Mouse (Mus musculus): ENCODE measurements around the gene Rnaset2a. TPM values are rescaled to one million over a fixed set of nuclear protein-coding genes. Genes with fewer than 3 reads are reported as not detected.
"Not testable (repeated sequence)": the region's sequence is repeated elsewhere in the genome, so short reads cannot be mapped to it uniquely, and the experiment has no call there.

Rnaset2a gene
- 39.0 and 39.6 TPM in 2 replicates for polyA plus RNA-seq (2015; fragmentation: Nextera tagmentation; extraction: Ambion mirVana)

DNA sequence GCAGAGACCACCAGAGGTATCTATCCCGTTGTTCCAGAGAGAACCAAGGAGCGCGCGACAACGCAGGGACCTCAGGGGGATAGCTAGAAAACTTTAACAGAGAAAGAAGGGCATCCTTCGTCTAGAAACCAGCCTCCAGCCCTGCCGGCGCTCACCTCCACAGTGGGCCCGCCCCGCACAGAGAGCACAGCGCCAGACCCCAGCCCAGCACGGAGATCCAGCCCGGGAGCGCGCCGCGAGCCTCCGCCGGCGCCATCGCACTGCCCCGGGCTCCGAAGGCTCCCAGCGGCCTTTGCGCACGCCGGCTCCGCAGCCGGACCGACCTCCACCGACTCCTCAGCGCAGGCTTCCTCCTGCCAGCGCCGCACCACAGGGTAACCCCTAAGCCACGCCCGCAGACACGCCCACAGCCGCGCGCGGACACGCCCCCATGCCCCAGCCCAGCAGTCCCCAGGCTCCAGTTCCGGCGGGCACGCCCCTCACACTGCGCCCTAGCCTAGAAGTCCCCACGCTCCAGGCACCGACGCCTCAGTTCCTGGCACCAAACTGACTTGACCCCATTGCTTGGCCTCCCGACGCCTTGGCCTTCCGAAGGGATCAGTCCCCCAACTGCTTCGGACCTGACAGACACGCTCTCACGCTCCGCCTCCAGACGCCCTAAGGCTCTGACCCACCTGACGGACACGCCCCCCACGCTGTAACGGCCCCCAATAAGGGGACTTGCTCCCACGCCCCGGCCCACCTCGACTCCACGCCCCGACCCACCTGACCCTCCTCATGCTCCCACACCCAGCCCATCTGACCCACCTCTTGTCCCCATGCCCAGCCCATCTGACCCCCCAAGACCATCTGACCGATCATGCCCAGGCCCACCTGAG, at the start of gene Rnaset2a, which contains the start of gene Gm49673:
TSS of gene Rnaset2a (minus strand) at position 659 of the 878 bp plus-strand sequence.
TSS of gene Gm49673 (minus strand) at position 350 of the 878 bp plus-strand sequence.
- Histone ChIP-seq H3K4me2 (ENCODE audit: low read depth, low read length) (peak within 1 kb of the TSS; percentile 40), H3K9ac (ENCODE audit: low read depth, low read length) (peak within 1 kb of the TSS; percentile 73), H3K4me3 (ENCODE audit: low read length) (peak within 1 kb of the TSS; percentile 56)
- peak; percentile 99 for ATAC-seq
- under 1% methylated on average over 38 of the region's 67 CpGs for WGBS
- not testable (repeated sequence) for H3K9me3 ChIP-seq (ENCODE audit: control insufficient read depth, low read length); H3K27ac ChIP-seq (ENCODE audit: low read length); H3K27me3 ChIP-seq (replicated peaks; ENCODE audit: control insufficient read depth, insufficient read depth, low read length); H3K36me3 ChIP-seq (ENCODE audit: control insufficient read depth, insufficient read depth, low read length); H3K4me1 ChIP-seq (ENCODE audit: control insufficient read depth, insufficient read depth, low read length)

DNA sequence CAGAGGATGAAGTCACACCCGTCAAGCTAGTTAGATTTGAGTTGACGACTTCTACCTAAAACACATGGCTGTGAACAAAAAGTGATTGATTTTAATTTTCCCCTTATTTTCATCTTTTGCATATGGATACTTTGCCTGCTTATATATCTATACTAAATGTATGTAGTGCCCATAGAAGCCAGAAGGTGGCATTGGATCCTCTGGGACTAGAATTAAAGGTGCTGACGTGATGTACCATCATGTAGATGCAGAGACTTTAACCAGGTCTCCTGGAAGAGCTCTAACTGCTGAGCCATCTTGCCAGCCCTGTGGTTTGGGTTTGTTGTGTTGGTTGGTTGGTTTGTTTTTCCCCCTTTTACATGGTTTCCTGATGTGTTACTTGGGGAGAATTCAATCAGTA, 49.8 kb upstream of the Rnaset2a start:
- 68% methylated on average over 3 of the region's 3 CpGs for WGBS
- H3K36me3 ChIP-seq (ENCODE audit: control insufficient read depth, insufficient read depth, low read length) = no peaks in the 10 kb centered on the region
- no peak overlapping the region for H3K9ac ChIP-seq (ENCODE audit: low read depth, low read length)
- H3K27me3 ChIP-seq (replicated peaks; ENCODE audit: control insufficient read depth, insufficient read depth, low read length) = no peaks in the 10 kb centered on the region
- H3K9me3 ChIP-seq (ENCODE audit: control insufficient read depth, low read length) = no peaks in the 10 kb centered on the region
- no peak overlapping the region for H3K4me2 ChIP-seq (ENCODE audit: low read depth, low read length)
- no peaks in the 10 kb centered on the region for H3K4me1 ChIP-seq (ENCODE audit: control insufficient read depth, insufficient read depth, low read length)
- no peak overlapping the region for H3K27ac ChIP-seq (ENCODE audit: low read length)
- ATAC-seq = no peak
- H3K4me3 ChIP-seq (ENCODE audit: low read length) = no peak overlapping the region

DNA sequence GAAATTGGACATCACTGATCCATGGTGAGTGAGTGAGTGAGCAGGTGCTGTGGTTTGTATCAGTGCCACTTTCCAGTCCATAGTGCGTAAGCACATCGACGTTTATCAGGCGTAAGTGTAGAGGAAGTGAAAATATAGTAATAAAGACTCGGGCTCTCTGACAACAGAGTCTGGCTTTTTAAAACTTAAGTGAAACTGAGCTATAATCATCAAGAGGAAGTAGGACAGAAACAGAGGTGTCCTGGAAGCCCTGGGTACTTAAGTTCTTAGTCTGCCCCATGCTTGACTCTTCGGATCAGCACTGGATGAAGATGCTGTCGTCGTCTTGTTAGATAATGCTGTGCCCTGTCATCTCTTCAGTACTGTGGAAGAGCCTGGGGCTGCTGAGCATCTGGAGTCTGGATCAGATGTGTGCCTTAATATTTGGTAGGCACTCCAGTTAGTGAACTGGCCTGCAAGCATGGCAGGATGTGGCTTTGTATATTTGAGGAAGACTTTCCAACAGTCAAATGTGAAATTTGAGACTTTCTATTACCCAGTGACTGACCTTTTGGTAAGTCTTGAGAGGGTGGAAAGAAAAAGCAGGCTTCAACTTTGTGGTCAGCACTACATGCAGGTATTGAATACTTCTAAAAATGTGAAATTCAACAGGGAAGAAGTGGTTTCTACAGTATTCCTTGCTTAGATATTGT, 47.9 kb upstream of the Rnaset2a start:
- Histone ChIP-seq H3K4me2 (ENCODE audit: low read depth, low read length) (no peak overlapping the region), H3K36me3 (ENCODE audit: control insufficient read depth, insufficient read depth, low read length) (0 out of 2 replicates have a peak, but pooled peaks cover 5% of the 10 kb centered on the region), H3K4me1 (ENCODE audit: control insufficient read depth, insufficient read depth, low read length) (no peaks in the 10 kb centered on the region), H3K9me3 (ENCODE audit: control insufficient read depth, low read length) (no peaks in the 10 kb centered on the region), H3K27me3 (replicated peaks; ENCODE audit: control insufficient read depth, insufficient read depth, low read length) (no peaks in the 10 kb centered on the region), H3K4me3 (ENCODE audit: low read length) (no peak overlapping the region), H3K9ac (ENCODE audit: low read depth, low read length) (no peak overlapping the region), H3K27ac (ENCODE audit: low read length) (no peak overlapping the region)
- no peak for ATAC-seq
- 93% methylated on average over 8 of the region's 8 CpGs for WGBS

DNA sequence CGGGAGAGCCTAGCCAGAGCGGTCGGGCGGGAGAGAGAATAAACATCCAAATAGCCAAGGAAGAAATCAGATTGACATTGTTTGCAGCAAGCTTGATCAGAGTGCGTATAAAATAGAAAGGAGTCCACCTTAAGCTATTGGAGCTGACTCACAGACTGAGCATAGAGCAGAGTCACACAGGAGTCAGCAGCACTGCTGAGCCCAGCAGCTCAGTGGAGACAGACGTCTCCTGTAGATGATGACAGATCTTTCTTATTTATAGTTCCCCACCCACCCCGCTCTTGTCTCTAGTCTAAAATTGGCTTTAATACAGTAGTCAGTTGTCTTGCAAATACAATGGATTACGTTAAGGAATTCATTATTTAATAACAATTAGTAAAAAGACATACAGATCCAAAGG, 45.8 kb upstream of the Rnaset2a start:
- Histone ChIP-seq H3K36me3 (ENCODE audit: control insufficient read depth, insufficient read depth, low read length) (peaks cover 10% of the 10 kb centered on the region; the same call in 1 of the 2 replicates), H3K4me1 (ENCODE audit: control insufficient read depth, insufficient read depth, low read length) (no peaks in the 10 kb centered on the region), H3K27me3 (replicated peaks; ENCODE audit: control insufficient read depth, insufficient read depth, low read length) (no peaks in the 10 kb centered on the region), H3K4me3 (ENCODE audit: low read length) (no peak overlapping the region), H3K9me3 (ENCODE audit: control insufficient read depth, low read length) (no peaks in the 10 kb centered on the region), H3K9ac (ENCODE audit: low read depth, low read length) (no peak overlapping the region), H3K4me2 (ENCODE audit: low read depth, low read length) (no peak overlapping the region), H3K27ac (ENCODE audit: low read length) (no peak overlapping the region)
- ATAC-seq = no peak
- WGBS = 84% methylated on average over 8 of the region's 8 CpGs

DNA sequence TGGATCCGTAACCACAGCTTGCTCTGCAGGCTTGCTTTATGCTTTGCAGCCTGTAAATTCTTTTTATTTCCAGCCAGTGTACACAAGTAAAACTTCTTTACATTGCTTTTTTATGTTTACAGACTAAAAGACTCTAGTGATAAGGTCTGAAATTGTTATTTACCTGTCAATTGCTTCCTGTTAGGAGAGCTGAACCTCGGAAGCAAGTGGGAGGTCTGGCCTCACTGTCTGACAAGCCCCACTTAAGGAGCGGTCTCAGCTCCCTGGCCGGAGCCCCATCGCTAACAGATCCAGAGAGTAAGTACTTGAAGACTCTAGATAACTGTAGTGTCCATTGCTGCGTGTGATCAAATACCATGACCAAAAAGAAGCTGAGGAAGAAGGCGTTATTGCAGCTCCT, 36.3 kb upstream of the Rnaset2a start:
- H3K36me3 ChIP-seq (ENCODE audit: control insufficient read depth, insufficient read depth, low read length) = peaks cover 7% of the 10 kb centered on the region; the same call in 1 of the 2 replicates
- no peak overlapping the region for H3K9ac ChIP-seq (ENCODE audit: low read depth, low read length)
- H3K9me3 ChIP-seq (ENCODE audit: control insufficient read depth, low read length) = no peaks in the 10 kb centered on the region
- WGBS = 75% methylated on average over 7 of the region's 7 CpGs
- ATAC-seq = no peak
- H3K27ac ChIP-seq (ENCODE audit: low read length) = no peak overlapping the region
- H3K4me3 ChIP-seq (ENCODE audit: low read length) = no peak overlapping the region
- H3K4me2 ChIP-seq (ENCODE audit: low read depth, low read length) = no peak overlapping the region
- H3K4me1 ChIP-seq (ENCODE audit: control insufficient read depth, insufficient read depth, low read length) = no peaks in the 10 kb centered on the region
- no peaks in the 10 kb centered on the region for H3K27me3 ChIP-seq (replicated peaks; ENCODE audit: control insufficient read depth, insufficient read depth, low read length)

DNA sequence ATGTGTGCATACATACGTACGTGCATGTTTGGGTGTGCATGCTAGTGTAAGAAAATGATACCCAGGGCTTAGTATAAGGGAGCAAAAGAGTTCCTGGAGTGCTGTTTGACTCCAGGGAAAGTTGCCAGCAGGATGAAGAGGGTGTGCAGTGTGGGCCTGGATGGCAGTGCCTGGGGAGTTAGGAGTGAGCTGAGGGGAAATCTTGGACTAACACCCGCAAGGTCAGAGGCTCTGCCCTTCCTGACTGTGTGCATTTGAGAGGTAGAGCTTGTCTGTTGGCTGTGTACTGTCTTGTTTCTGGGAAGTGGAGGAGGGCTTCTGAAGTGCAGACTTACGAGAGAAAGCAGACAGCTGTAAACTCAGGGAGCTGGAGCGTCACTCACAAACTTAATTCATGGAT, 35.9 kb upstream of the Rnaset2a start:
- WGBS = 71% methylated on average over 5 of the region's 5 CpGs
- no peak for ATAC-seq
- Histone ChIP-seq H3K36me3 (ENCODE audit: control insufficient read depth, insufficient read depth, low read length) (peaks cover 6% of the 10 kb centered on the region; the same call in 1 of the 2 replicates), H3K4me1 (ENCODE audit: control insufficient read depth, insufficient read depth, low read length) (no peaks in the 10 kb centered on the region), H3K27me3 (replicated peaks; ENCODE audit: control insufficient read depth, insufficient read depth, low read length) (no peaks in the 10 kb centered on the region), H3K4me3 (ENCODE audit: low read length) (no peak overlapping the region), H3K4me2 (ENCODE audit: low read depth, low read length) (no peak overlapping the region), H3K9ac (ENCODE audit: low read depth, low read length) (no peak overlapping the region), H3K9me3 (ENCODE audit: control insufficient read depth, low read length) (no peaks in the 10 kb centered on the region), H3K27ac (ENCODE audit: low read length) (no peak overlapping the region)

DNA sequence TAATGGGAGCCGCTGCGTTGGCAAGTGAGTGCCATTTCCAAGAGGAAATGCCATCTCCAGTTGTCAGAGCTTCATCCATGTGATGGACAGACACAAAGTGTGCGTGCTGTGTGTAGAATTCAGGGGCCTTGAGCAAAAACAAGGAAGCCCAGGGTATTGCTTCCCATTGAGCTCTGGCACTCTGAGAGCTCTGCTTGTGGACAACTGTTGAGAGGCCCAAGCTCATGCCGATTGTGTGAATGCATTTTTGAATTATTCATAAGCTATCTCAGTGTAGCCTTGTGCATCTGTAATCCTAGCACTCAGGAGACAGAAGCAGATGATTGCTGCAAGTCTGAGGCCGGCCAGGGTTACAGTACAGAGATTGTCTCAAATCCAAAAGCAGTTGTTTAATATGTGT, 29.2 kb upstream of the Rnaset2a start:
- no peak overlapping the region for H3K4me2 ChIP-seq (ENCODE audit: low read depth, low read length)
- 84% methylated on average over 5 of the region's 5 CpGs for WGBS
- H3K27me3 ChIP-seq (replicated peaks; ENCODE audit: control insufficient read depth, insufficient read depth, low read length) = no peaks in the 10 kb centered on the region
- H3K4me3 ChIP-seq (ENCODE audit: low read length) = no peak overlapping the region
- H3K9ac ChIP-seq (ENCODE audit: low read depth, low read length) = no peak overlapping the region
- H3K4me1 ChIP-seq (ENCODE audit: control insufficient read depth, insufficient read depth, low read length) = no peaks in the 10 kb centered on the region
- no peaks in the 10 kb centered on the region for H3K9me3 ChIP-seq (ENCODE audit: control insufficient read depth, low read length)
- peaks cover 10% of the 10 kb centered on the region; the same call in 1 of the 2 replicates for H3K36me3 ChIP-seq (ENCODE audit: control insufficient read depth, insufficient read depth, low read length)
- ATAC-seq = no peak
- no peak overlapping the region for H3K27ac ChIP-seq (ENCODE audit: low read length)

DNA sequence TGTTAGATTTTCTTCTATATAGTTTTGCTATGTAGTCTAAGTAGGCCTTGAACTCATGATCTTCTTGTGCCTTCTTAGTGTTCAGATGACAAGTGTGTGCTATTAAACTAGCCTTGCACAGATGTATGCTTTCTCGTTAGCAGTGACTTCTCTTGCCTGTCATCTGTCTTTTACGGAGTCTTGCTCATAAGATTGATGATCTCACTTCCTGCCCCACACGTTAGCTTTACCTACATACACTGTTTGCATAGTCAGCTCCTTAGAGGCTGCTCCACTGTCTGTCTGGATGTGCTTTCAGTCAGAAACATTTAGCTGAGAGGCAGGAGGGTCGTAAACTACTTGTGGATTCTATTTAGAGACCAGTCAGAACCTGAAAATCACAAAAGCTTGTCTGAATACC, 23.2 kb upstream of the Rnaset2a start:
- no peak overlapping the region for H3K4me2 ChIP-seq (ENCODE audit: low read depth, low read length)
- H3K36me3 ChIP-seq (ENCODE audit: control insufficient read depth, insufficient read depth, low read length) = peaks cover 7% of the 10 kb centered on the region; the same call in 1 of the 2 replicates
- WGBS = 49% methylated on average over 4 of the region's 4 CpGs
- H3K27ac ChIP-seq (ENCODE audit: low read length) = no peak overlapping the region
- no peaks in the 10 kb centered on the region for H3K27me3 ChIP-seq (replicated peaks; ENCODE audit: control insufficient read depth, insufficient read depth, low read length)
- H3K9ac ChIP-seq (ENCODE audit: low read depth, low read length) = no peak overlapping the region
- H3K9me3 ChIP-seq (ENCODE audit: control insufficient read depth, low read length) = no peaks in the 10 kb centered on the region
- H3K4me3 ChIP-seq (ENCODE audit: low read length) = no peak overlapping the region
- no peaks in the 10 kb centered on the region for H3K4me1 ChIP-seq (ENCODE audit: control insufficient read depth, insufficient read depth, low read length)
- ATAC-seq = no peak

DNA sequence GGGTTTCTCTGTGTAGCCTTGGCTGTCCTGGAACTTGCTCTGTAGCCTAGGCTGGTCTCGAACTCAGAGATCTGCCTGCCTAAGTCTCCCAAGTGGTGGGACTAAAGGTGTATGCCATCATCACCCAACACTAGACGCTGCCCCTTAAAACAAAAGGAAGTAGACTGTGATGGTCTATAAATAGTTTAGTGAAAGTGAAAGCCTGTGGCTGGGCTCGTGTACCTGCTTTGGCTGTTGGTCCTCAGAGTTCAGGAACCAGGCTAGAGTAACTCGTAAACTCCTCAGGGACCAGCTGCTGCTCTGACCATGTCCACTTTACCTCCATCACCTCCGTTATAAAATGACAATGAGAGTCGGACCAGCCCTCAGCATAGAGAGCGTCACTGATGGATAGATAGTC, 22.4 kb upstream of the Rnaset2a start:
- H3K27ac ChIP-seq (ENCODE audit: low read length) = no peak overlapping the region
- no peak overlapping the region for H3K9ac ChIP-seq (ENCODE audit: low read depth, low read length)
- 78% methylated on average over 7 of the region's 7 CpGs for WGBS

More for the DNA sequence above, 22.4 kb upstream of the Rnaset2a start:
- H3K4me3 ChIP-seq (ENCODE audit: low read length) = no peak overlapping the region
- H3K36me3 ChIP-seq (ENCODE audit: control insufficient read depth, insufficient read depth, low read length) = peaks cover 3% of the 10 kb centered on the region; the same call in 1 of the 2 replicates
- no peak overlapping the region for H3K4me2 ChIP-seq (ENCODE audit: low read depth, low read length)
- no peaks in the 10 kb centered on the region for H3K9me3 ChIP-seq (ENCODE audit: control insufficient read depth, low read length)
- no peaks in the 10 kb centered on the region for H3K27me3 ChIP-seq (replicated peaks; ENCODE audit: control insufficient read depth, insufficient read depth, low read length)
- H3K4me1 ChIP-seq (ENCODE audit: control insufficient read depth, insufficient read depth, low read length) = no peaks in the 10 kb centered on the region
- ATAC-seq = no peak

All from intestine, embryonic 16.5 days (tissue).